Mouse (Mus musculus): ENCODE results near the gene Olfml1. TPM values are rescaled to one million over a fixed set of nuclear protein-coding genes. Genes with fewer than 3 reads are reported as not detected.
A peak's percentile ranks its signal among the peaks of the same experiment; 100 is the strongest.

The Olfml1 gene
- polyA plus RNA-seq, 1 experiment from 2014 or later: 6.5 TPM

DNA sequence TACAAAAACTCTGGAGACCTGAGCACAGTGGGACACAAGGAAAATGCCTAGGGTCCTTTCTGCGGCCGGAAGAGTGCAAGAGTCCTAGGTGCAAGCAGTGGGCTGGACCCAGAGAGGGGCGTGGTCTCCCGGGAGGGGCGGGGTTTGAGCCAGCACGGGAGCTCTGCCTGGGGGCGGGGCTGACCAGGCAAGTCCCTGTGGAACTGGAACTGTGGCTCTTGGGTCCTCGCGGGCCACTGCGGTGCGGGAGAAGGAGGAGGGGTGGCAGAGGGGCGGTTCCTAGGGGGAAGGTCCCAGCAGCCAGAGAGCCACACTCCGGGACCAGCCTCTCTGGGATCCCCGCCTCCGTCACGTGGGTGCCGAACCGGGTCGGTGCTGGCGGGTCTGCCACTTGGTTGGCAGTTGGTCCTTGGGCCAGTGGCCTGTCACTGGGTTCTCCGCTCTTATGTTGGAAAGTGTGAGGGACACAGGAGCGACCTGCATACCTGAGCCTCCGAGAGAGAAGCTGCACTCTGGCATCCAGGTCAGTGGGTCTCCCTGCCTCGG is 27.7 kb downstream of the Olfml1 start, which contains the start of gene Ppfibp2:
Ppfibp2 (plus strand) TSS at position 351 of the 546 bp plus-strand sequence.
- WGBS: under 1% methylated on average over 24 of the region's 24 CpGs
- Histone ChIP-seq H3K36me3 (no peaks in the 10 kb centered on the region), H3K9ac (peak within 1 kb of the TSS; percentile 70), H3K4me2 (peak within 1 kb of the TSS; percentile 98), H3K9me3 (replicated peaks) (no peaks in the 10 kb centered on the region), H3K4me3 (peak within 1 kb of the TSS; percentile 59), H3K4me1 (replicated peaks) (peaks cover 19% of the 10 kb centered on the region), H3K27me3 (replicated peaks) (no peaks in the 10 kb centered on the region), H3K27ac (ENCODE audit: poor library complexity, severe bottlenecking) (no peak within 1 kb of the TSS)
- ATAC-seq (ENCODE audit: insufficient number of reproducible peaks, low FRiP score): peak; percentile 88

DNA sequence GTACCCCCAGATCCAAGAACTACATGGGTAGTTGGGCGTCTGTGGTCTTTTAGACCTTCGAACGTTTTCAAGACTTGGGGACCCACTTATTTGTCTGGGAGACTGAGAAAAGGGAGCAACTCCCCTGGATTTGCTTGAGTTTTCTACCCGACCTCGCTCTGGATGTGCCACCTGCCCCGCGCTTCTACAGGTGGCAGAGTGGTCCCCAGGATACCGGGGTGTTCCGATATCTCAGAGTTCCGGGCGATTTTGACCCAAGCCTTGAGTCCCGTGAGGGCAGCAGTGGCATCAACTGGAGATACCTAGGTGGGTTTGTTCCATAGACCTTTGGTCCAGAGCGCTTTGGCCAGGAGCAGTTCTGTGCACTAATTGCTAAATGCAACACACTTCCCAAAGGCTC is 28.2 kb downstream of the Olfml1 start:
- ATAC-seq (ENCODE audit: insufficient number of reproducible peaks, low FRiP score): no peak

DNA sequence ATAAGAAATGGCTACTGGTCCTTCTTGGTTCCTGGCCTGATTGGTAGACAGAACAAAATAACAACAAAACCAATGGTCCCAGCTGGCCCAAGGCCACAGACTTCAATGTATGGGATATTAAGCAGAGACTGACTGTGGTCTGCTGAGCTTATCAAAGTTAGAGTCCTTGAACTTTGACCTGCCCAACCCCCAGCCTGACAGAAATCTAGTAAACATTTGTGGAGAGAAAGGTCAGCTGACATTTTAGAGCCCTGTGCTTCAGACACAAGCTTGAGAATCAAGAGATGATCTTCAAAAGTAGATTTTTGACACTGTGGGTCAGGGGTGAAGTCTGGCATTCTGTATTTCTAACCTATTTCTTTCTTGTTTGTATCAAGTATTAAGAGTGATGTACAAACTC is 29.5 kb downstream of the Olfml1 start:
- ATAC-seq (ENCODE audit: insufficient number of reproducible peaks, low FRiP score): no peak
- H3K9ac ChIP-seq: no peak overlapping the region
- H3K27ac ChIP-seq (ENCODE audit: poor library complexity, severe bottlenecking): no peak overlapping the region
- no peaks in the 10 kb centered on the region for H3K36me3 ChIP-seq
- peaks cover 19% of the 10 kb centered on the region for H3K4me1 ChIP-seq (replicated peaks)
- no peak overlapping the region for H3K4me3 ChIP-seq
- no peaks in the 10 kb centered on the region for H3K9me3 ChIP-seq (replicated peaks)
- H3K27me3 ChIP-seq (replicated peaks): no peaks in the 10 kb centered on the region
- H3K4me2 ChIP-seq: no peak overlapping the region

More for the DNA sequence above, 28.2 kb downstream of the Olfml1 start:
- Histone ChIP-seq H3K36me3 (no peaks in the 10 kb centered on the region), H3K27ac (ENCODE audit: poor library complexity, severe bottlenecking) (no peak overlapping the region), H3K9me3 (replicated peaks) (no peaks in the 10 kb centered on the region), H3K4me3 (peak overlapping the region; percentile 59), H3K4me2 (peak overlapping the region; percentile 98), H3K9ac (no peak overlapping the region; the same call in 1 of the 2 replicates), H3K27me3 (replicated peaks) (no peaks in the 10 kb centered on the region), H3K4me1 (replicated peaks) (peaks cover 19% of the 10 kb centered on the region)
- 12% methylated on average over 13 of the region's 13 CpGs for WGBS

DNA sequence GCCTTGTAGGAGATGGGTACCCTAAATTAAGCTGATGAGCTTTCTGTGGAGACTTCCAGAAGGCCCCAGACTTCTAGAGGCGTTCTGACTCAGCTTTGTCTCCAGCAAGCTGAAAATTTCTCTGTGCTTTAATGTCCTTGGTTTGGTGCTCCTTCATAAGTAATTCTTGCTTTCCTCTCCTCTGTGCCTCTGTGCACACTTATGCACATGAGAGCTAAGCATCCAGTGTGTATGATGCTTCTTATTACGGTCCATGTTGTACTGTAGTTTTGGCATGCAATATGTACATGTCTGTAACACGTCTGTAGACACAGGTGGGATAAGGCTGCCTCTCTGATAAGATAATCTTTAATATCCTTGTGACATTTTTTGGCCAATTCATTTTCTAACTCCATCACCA is 30.7 kb downstream of the Olfml1 start:
- H3K9me3 ChIP-seq (replicated peaks): no peaks in the 10 kb centered on the region
- WGBS: 63% methylated on average over 3 of the region's 3 CpGs
- no peaks in the 10 kb centered on the region for H3K27me3 ChIP-seq (replicated peaks)
- ATAC-seq (ENCODE audit: insufficient number of reproducible peaks, low FRiP score): no peak
- H3K4me1 ChIP-seq (replicated peaks): peaks cover 19% of the 10 kb centered on the region
- no peak overlapping the region for H3K4me2 ChIP-seq
- H3K27ac ChIP-seq (ENCODE audit: poor library complexity, severe bottlenecking): no peak overlapping the region
- no peaks in the 10 kb centered on the region for H3K36me3 ChIP-seq
- H3K4me3 ChIP-seq: no peak overlapping the region
- no peak overlapping the region for H3K9ac ChIP-seq

DNA sequence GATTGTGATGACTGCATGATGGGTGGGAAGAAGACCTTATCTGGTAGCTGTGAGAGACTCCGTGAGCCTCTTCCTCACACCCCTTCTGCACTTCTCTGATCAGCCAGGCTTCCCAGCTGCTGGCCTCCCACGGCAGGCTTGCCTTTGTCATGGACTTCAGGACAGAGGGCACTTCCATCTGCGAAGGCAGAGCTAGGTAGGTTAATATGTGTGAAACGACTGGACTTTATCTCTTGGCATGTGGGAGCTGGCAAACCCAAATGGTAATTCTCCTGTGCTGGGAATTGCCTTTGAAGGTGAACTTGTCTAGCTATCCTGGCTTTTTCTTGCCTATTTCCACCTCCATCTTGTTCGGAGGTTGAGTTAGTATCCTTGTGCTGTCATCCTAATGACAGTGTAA is 33.4 kb downstream of the Olfml1 start:
- H3K4me3 ChIP-seq: no peak overlapping the region
- no peak overlapping the region for H3K4me2 ChIP-seq
- H3K9me3 ChIP-seq (replicated peaks): no peaks in the 10 kb centered on the region
- H3K36me3 ChIP-seq: no peaks in the 10 kb centered on the region
- no peak for ATAC-seq (ENCODE audit: insufficient number of reproducible peaks, low FRiP score)
- H3K27me3 ChIP-seq (replicated peaks): no peaks in the 10 kb centered on the region
- H3K4me1 ChIP-seq (replicated peaks): peaks cover 8% of the 10 kb centered on the region; the same call in 1 of the 2 replicates
- no peak overlapping the region for H3K9ac ChIP-seq
- 43% methylated on average over 5 of the region's 5 CpGs for WGBS
- no peak overlapping the region for H3K27ac ChIP-seq (ENCODE audit: poor library complexity, severe bottlenecking)

DNA sequence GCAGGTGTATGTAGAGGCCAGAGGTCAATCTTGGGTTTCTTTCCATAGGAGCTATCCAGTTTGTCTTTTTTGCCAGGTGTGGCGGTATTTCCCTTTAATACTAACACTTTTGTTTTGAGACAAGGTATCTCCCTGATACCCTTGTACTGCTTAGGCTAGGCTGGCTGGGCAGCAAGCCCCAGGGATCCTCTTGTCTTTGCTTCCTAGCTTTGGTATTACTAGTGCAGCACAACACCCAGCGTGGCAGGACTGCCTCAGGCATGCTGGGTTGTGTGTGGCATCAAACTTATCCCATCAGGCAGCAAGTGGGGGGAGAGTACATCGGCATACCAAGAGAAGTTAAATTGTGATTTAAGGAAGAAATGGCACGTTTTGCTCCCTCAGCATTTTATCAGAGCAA is 35.3 kb downstream of the Olfml1 start:
- H3K27ac ChIP-seq (ENCODE audit: poor library complexity, severe bottlenecking): no peak overlapping the region
- no peak overlapping the region for H3K4me3 ChIP-seq
- H3K36me3 ChIP-seq: no peaks in the 10 kb centered on the region
- no peak overlapping the region for H3K9ac ChIP-seq
- peaks cover 5% of the 10 kb centered on the region; the same call in 1 of the 2 replicates for H3K4me1 ChIP-seq (replicated peaks)
- 78% methylated on average over 4 of the region's 4 CpGs for WGBS
- H3K9me3 ChIP-seq (replicated peaks): no peaks in the 10 kb centered on the region
- no peak for ATAC-seq (ENCODE audit: insufficient number of reproducible peaks, low FRiP score)
- H3K4me2 ChIP-seq: no peak overlapping the region
- no peaks in the 10 kb centered on the region for H3K27me3 ChIP-seq (replicated peaks)

DNA sequence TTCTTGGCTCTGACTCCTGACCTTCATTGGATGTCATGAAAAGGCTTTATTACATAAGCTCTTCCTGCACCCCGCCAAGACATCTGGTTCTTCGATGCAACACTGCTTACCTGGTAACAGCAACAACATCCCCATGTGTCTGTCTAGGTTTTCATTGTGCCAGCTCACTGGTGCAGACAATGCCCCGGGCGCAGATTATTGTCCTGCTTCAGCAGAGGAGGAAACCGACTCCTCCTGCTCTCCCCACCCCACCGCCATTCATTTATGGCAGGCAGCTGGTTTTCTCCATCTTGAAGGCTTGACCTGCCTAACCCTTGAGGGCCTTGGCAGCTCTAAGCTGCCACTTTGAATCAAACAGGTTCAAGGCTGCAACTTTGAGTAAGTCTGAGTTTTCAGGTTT is 35.7 kb downstream of the Olfml1 start:
- no peak for ATAC-seq (ENCODE audit: insufficient number of reproducible peaks, low FRiP score)
- no peaks in the 10 kb centered on the region for H3K9me3 ChIP-seq (replicated peaks)
- H3K4me1 ChIP-seq (replicated peaks): peaks cover 2% of the 10 kb centered on the region; the same call in 1 of the 2 replicates
- no peak overlapping the region for H3K4me2 ChIP-seq
- no peak overlapping the region for H3K27ac ChIP-seq (ENCODE audit: poor library complexity, severe bottlenecking)
- no peaks in the 10 kb centered on the region for H3K36me3 ChIP-seq
- no peak overlapping the region for H3K4me3 ChIP-seq
- H3K27me3 ChIP-seq (replicated peaks): no peaks in the 10 kb centered on the region
- H3K9ac ChIP-seq: no peak overlapping the region
- WGBS: 81% methylated on average over 6 of the region's 6 CpGs

DNA sequence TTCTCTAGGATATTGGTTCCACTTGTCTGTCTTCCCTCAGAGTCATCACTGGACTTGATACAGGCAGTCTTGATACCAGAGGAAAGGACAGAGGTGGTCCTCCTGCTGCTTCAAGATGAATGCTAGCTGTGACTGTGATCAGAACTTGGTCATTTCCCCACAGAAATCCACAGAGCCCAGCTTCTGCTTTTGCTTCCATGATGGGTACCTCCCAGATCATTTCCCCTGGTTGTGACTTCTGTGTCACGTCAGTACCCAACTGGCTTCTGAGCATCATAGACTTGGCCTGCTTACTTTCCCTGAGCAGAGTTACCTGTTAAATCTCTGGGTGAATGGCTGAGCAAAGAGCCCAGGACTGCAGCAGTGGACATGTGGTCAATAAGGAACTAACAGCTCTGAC is 40.5 kb downstream of the Olfml1 start:
- Histone ChIP-seq H3K4me2 (no peak overlapping the region), H3K27me3 (replicated peaks) (no peaks in the 10 kb centered on the region), H3K9me3 (replicated peaks) (no peaks in the 10 kb centered on the region), H3K4me1 (replicated peaks) (no peaks in the 10 kb centered on the region), H3K4me3 (no peak overlapping the region), H3K27ac (ENCODE audit: poor library complexity, severe bottlenecking) (no peak overlapping the region), H3K9ac (no peak overlapping the region), H3K36me3 (no peaks in the 10 kb centered on the region)
- no peak for ATAC-seq (ENCODE audit: insufficient number of reproducible peaks, low FRiP score)
- 90% methylated on average over 1 of the region's 1 CpGs for WGBS

DNA sequence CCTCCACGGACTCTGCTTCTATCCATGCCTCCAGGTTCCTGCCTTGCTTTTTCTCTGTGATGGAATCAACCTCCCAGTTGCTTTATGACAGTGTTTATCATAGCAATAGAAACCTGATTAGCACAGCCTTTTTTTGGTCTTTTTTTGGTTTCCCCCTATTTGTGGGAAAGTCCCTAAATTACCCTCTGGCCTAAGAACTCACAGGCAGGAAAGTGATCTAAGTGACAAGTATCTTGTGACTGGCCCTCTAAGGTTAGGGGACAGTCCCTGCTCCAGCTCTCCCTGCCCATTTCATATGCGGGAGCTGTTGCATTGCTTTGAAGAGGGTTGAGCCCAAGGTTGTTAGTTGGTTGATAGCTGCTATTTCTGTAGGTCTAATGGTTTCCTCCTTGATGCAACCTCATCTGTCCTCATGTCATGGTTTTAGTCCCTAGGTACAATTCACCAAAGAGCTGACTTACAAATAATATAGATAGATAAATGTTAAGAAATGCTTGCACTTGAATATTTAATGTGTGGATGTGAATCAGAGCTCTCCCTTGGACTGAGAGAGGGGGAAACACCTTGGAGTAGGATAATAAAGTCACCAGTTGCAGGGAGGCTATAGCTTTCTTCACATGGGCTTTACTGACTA is 42.5 kb downstream of the Olfml1 start:
- Histone ChIP-seq H3K4me3 (no peak overlapping the region), H3K27me3 (replicated peaks) (no peaks in the 10 kb centered on the region), H3K36me3 (no peaks in the 10 kb centered on the region), H3K4me1 (replicated peaks) (no peaks in the 10 kb centered on the region), H3K4me2 (no peak overlapping the region), H3K9me3 (replicated peaks) (no peaks in the 10 kb centered on the region), H3K9ac (no peak overlapping the region), H3K27ac (ENCODE audit: poor library complexity, severe bottlenecking) (no peak overlapping the region)
- 92% methylated on average over 2 of the region's 2 CpGs for WGBS
- ATAC-seq (ENCODE audit: insufficient number of reproducible peaks, low FRiP score): no peak

DNA sequence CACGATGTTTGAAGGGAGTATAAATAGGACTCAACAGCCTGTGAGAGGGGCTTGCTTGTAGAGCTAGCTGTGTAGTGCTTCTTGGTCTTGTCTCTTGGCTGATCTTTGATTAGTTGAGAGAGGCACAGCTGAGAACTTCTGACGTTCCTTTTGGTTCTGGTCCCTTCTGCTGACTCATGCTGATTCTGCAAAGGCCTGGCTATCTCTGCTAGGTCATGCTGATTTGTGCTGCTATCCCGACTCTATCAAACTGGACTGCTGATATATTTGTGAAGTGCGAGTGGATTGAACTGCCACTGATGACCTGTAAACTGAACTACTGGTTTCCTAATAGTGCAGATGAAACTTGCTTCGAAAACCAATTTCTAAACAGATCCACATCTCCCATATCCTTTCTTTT is 43.6 kb downstream of the Olfml1 start:
- Histone ChIP-seq H3K27ac (ENCODE audit: poor library complexity, severe bottlenecking) (no peak overlapping the region), H3K36me3 (no peaks in the 10 kb centered on the region), H3K4me2 (no peak overlapping the region), H3K9ac (no peak overlapping the region), H3K4me3 (no peak overlapping the region), H3K27me3 (replicated peaks) (no peaks in the 10 kb centered on the region), H3K9me3 (replicated peaks) (no peaks in the 10 kb centered on the region), H3K4me1 (replicated peaks) (no peaks in the 10 kb centered on the region)
- 60% methylated on average over 5 of the region's 5 CpGs for WGBS
- no peak for ATAC-seq (ENCODE audit: insufficient number of reproducible peaks, low FRiP score)

DNA sequence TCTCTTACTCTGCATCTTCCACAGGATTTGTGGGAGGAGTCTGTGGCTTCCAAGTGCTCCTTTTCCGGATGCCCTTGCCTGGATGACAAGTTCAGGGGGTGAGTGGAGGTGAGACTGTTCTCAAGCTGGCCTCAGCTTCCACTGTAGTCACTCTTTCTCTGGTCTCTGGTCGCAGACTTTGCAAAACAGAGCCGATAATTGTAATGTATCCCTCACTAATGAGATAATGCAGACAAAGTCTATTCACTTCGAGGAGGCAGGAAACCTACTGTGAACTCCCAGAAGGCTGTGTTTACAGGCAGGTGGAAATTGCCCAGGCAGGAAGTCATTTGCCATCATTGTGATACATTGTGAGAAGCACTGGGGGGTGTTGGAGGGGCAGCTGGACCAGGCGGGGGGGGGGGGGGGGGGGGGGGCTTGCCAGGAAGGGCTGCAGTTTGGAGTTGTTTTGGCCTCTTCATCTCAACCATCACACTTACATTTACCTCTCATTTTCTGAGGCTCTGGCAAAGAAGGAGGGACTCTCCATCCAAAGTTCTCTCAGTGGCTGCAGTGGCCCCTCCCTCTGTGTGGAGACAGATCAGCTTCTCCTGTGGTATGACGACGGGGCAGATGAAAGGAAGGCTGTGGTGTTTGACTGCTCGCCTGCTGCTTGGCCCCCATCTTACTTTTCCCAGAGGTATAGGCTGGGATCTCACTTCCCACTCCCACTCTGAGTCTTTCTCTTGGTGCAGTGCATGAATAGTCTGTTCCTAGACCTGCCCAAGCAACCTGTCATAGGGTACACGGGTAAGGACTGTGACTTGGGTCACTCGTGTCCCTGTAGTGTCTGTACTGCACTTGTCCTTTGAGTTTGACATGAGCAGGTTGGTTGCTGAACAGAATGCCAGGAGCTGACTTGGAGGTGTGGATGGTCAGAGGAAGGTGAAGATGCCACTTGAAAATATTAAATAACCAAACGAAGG is 51.1 kb downstream of the Olfml1 start:
- Histone ChIP-seq H3K27ac (ENCODE audit: poor library complexity, severe bottlenecking) (no peak overlapping the region), H3K4me3 (no peak overlapping the region), H3K27me3 (replicated peaks) (no peaks in the 10 kb centered on the region), H3K9me3 (replicated peaks) (no peaks in the 10 kb centered on the region), H3K4me2 (no peak overlapping the region), H3K4me1 (replicated peaks) (0 out of 2 replicates have a peak, but pooled peaks cover 2% of the 10 kb centered on the region), H3K9ac (no peak overlapping the region), H3K36me3 (no peaks in the 10 kb centered on the region)
- WGBS: 32% methylated on average over 11 of the region's 11 CpGs
- no peak for ATAC-seq (ENCODE audit: insufficient number of reproducible peaks, low FRiP score)

Data from heart, embryonic 12.5 days (tissue).